Mouse (Mus musculus) MEL (cell line): ENCODE data around the gene Clpp. TPM values are rescaled to one million over a fixed set of nuclear protein-coding genes. Genes with fewer than 3 reads are reported as not detected.

ENCODE experiments used
- DNase-seq: peaks from one replicate; pipeline ENCODE4 v3.0.0; 2011; ENCODE audit warnings: low read depth, low spot score
- H3K27ac ChIP-seq: 2 replicates; pipeline ENCODE4 v1.5.1; 2012; ENCODE audit warnings: low read depth, mild to moderate bottlenecking, control low read depth, low read length, moderate library complexity; ENCODE audit not compliant: control insufficient read depth
- H3K27me3 ChIP-seq, 2 experiments: fragments of 150-350 bp in 1 of 2; sonication (generic) in 1 of 2; 2 replicates each; pipeline ENCODE4 v1.6.1; 2012; ENCODE audit warnings: low read length in 2 of 2, mild to moderate bottlenecking in 2 of 2, improper control_type of control experiment in 1 of 2, moderate library complexity in 1 of 2; ENCODE audit not compliant: insufficient read depth in 2 of 2, control insufficient read depth in 1 of 2
- H3K36me3 ChIP-seq, 2 experiments: 2 replicates each; pipeline ENCODE4 v1.6.1; 2012 to 2014; ENCODE audit warnings: low read length in 2 of 2, improper control_type of control experiment in 1 of 2, inconsistent platforms in 1 of 2, mild to moderate bottlenecking in 1 of 2; ENCODE audit not compliant: insufficient read depth in 2 of 2, control insufficient read depth in 1 of 2
- H3K4me1 ChIP-seq, 2 experiments: fragments of 150-350 bp in 1 of 2; sonication (generic) in 1 of 2; 2 replicates each; pipeline ENCODE4 v1.6.1; 2012; ENCODE audit warnings: low read length in 2 of 2, improper control_type of control experiment in 1 of 2, mild to moderate bottlenecking in 1 of 2; ENCODE audit not compliant: insufficient read depth in 2 of 2, control insufficient read depth in 1 of 2
- H3K4me3 ChIP-seq, 2 experiments: fragments of 150-350 bp in 1 of 2; sonication (generic) in 1 of 2; 2 replicates each; pipeline ENCODE4 v1.5.1; 2012; ENCODE audit warnings: low read depth in 2 of 2, low read length in 2 of 2, mild to moderate bottlenecking in 2 of 2, moderate library complexity in 2 of 2, control low read depth in 1 of 2, improper control_type of control experiment in 1 of 2; ENCODE audit not compliant: control insufficient read depth in 1 of 2, insufficient read depth in 1 of 2
- H3K79me2 ChIP-seq: 2 replicates; pipeline ENCODE4 v1.6.1; 2012; ENCODE audit warnings: mild to moderate bottlenecking, low read length, moderate library complexity; ENCODE audit not compliant: control insufficient read depth, poor library complexity, insufficient read depth
- H3K9ac ChIP-seq: 2 replicates; pipeline ENCODE4 v1.6.1; 2012; ENCODE audit warnings: low read depth, mild to moderate bottlenecking, control low read depth, low read length, moderate library complexity; ENCODE audit not compliant: control insufficient read depth, poor library complexity, severe bottlenecking
- H3K9me3 ChIP-seq: fragments of 150-350 bp; sonication (generic); replicated peaks from 2 replicates; pipeline ENCODE4 v1.6.1; 2012; ENCODE audit warnings: mild to moderate bottlenecking, low read length, improper control_type of control experiment, moderate library complexity; ENCODE audit not compliant: insufficient read depth
- ELF1 ChIP-seq: IDR thresholded peaks from 2 replicates; pipeline ENCODE4 v1.6.1; 2014; ENCODE audit warnings: low read depth, mild to moderate bottlenecking, inconsistent platforms, low read length, improper control_type of control experiment, moderate library complexity
- ETS1 ChIP-seq: IDR thresholded peaks from 2 replicates; pipeline ENCODE4 v1.6.1; 2012; ENCODE audit warnings: low read depth, mild to moderate bottlenecking, inconsistent platforms, low read length, improper control_type of control experiment, moderate library complexity
- HCFC1 ChIP-seq: IDR thresholded peaks from 2 replicates; pipeline ENCODE4 v1.6.1; 2012; ENCODE audit warnings: low read depth, mild to moderate bottlenecking, inconsistent platforms, low read length, improper control_type of control experiment, moderate library complexity
- MAFK ChIP-seq: IDR thresholded peaks from 2 replicates; pipeline ENCODE4 v1.6.1; 2011; ENCODE audit warnings: low read depth, mild to moderate bottlenecking, low read length, improper control_type of control experiment, borderline replicate concordance
- MAX ChIP-seq: IDR thresholded peaks from 2 replicates; pipeline ENCODE4 v1.6.1; 2011; ENCODE audit warnings: low read length, improper control_type of control experiment
- MAZ ChIP-seq: IDR thresholded peaks from 2 replicates; pipeline ENCODE4 v1.6.1; 2012; ENCODE audit warnings: low read depth, mild to moderate bottlenecking, inconsistent platforms, low read length, improper control_type of control experiment
- MXI1 ChIP-seq: IDR thresholded peaks from 2 replicates; pipeline ENCODE4 v1.6.1; 2011; ENCODE audit warnings: mild to moderate bottlenecking, low read depth, low read length, improper control_type of control experiment
- MYC ChIP-seq: IDR thresholded peaks from 2 replicates; pipeline ENCODE4 v1.6.1; 2011; ENCODE audit warnings: low read depth, mild to moderate bottlenecking, low read length, improper control_type of control experiment, moderate library complexity
- NELFE ChIP-seq: IDR thresholded peaks from 2 replicates; pipeline ENCODE4 v1.6.1; 2011; ENCODE audit warnings: low read depth, low read length, improper control_type of control experiment
- POLR2A ChIP-seq, 2 experiments: IDR thresholded peaks; 2 replicates each; pipeline ENCODE4 v1.6.1; 2011 to 2012; ENCODE audit warnings: low read length in 2 of 2, mild to moderate bottlenecking in 2 of 2, control low read depth in 1 of 2, improper control_type of control experiment in 1 of 2, low read depth in 1 of 2, moderate library complexity in 1 of 2; ENCODE audit not compliant: control insufficient read depth in 1 of 2, insufficient read depth in 1 of 2, poor library complexity in 1 of 2
- POLR2AphosphoS5 ChIP-seq: IDR thresholded peaks from 2 replicates; pipeline ENCODE4 v1.6.1; 2012; ENCODE audit warnings: low read depth, borderline replicate concordance, mild to moderate bottlenecking, inconsistent platforms, low read length, moderate library complexity, mixed read lengths
- SIN3A ChIP-seq: IDR thresholded peaks from 2 replicates; pipeline ENCODE4 v1.6.1; 2012; ENCODE audit warnings: low read length, improper control_type of control experiment, inconsistent platforms
- SMC3 ChIP-seq: IDR thresholded peaks from 2 replicates; pipeline ENCODE4 v1.6.1; 2011; ENCODE audit warnings: low read depth, low read length, improper control_type of control experiment
- TCF12 ChIP-seq: IDR thresholded peaks from 2 replicates; pipeline ENCODE4 v1.6.1; 2014; ENCODE audit warnings: low read depth, mild to moderate bottlenecking, inconsistent platforms, low read length, improper control_type of control experiment, moderate library complexity
- UBTF ChIP-seq: IDR thresholded peaks from 2 replicates; pipeline ENCODE4 v1.6.1; 2012; ENCODE audit warnings: low read depth, mild to moderate bottlenecking, inconsistent platforms, low read length, improper control_type of control experiment, moderate library complexity, borderline replicate concordance; ENCODE audit not compliant: insufficient read depth
- USF2 ChIP-seq, 2 experiments: IDR thresholded peaks; 2 replicates each; pipeline ENCODE4 v1.6.1; 2011 to 2012; ENCODE audit warnings: improper control_type of control experiment in 2 of 2, low read length in 2 of 2, borderline replicate concordance in 1 of 2, inconsistent platforms in 1 of 2, low read depth in 1 of 2, mild to moderate bottlenecking in 1 of 2; ENCODE audit not compliant: insufficient read depth in 1 of 2
- ZNF384 ChIP-seq: IDR thresholded peaks from 2 replicates; pipeline ENCODE4 v1.6.1; 2012; ENCODE audit warnings: low read depth, mild to moderate bottlenecking, inconsistent platforms, low read length, improper control_type of control experiment
- polyA plus RNA-seq, 2 experiments: library from polyadenylated mRNA; stranded (reverse) in 1 of 2; unstranded in 1 of 2; fragments of >175 nt in 1 of 2; fragments of >200 nt in 1 of 2; gene quantifications; 2 replicates each; pipeline versions ENCODE4 v1.2.1 to v1.2.4; 2012; ENCODE audit warnings: low replicate concordance in 2 of 2, low read depth in 1 of 2; ENCODE audit not compliant: insufficient read length in 2 of 2, insufficient read depth in 1 of 2, missing spikeins in 1 of 2
- total RNA-seq: library from RNA; depleted of rRNA; stranded (reverse); fragments of 300-350 nt; gene quantifications from 2 replicates; pipeline ENCODE4 v1.2.3, GENCODE M21; 2012

Clpp gene
- total and polyA plus RNA-seq, 3 experiments: 177 to 178 TPM; not detected in 1

DNA sequence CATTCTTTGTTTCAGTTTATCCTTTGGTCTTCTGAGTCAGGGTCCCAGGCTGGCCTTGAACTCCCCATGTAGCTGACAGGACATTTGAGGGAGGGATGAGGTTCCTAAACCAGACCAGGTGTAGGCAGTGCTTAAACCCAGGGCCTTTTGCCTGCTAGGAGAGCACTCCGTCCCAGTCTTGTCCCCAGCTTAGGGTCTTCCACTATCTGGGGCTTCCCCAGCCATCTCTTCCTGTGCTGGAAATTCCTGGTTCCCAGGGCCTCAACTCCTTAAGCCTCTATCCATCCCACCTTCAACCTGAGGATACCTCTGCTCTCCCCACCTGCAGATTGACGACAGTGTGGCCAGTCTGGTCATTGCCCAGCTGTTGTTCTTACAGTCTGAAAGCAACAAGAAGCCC is 861 bp downstream of the Clpp start:
- peaks cover 0 to 11% of the 10 kb centered on the region in 2 experiments; a peak in 2 of 4 replicates for H3K4me1 ChIP-seq
- H3K27ac ChIP-seq: no peak overlapping the region
- peak overlapping the region; percentile 83 for H3K9ac ChIP-seq
- peak overlapping the region; percentile 72 to 86 for H3K4me3 ChIP-seq
- no peak for TF ChIP-seq MYC
- TF ChIP-seq MAZ: no peak
- H3K79me2 ChIP-seq: peaks cover 17% of the 10 kb centered on the region
- no peaks in the 10 kb centered on the region for H3K27me3 ChIP-seq
- peaks cover 2 to 8% of the 10 kb centered on the region in 2 experiments for H3K36me3 ChIP-seq
- DNase-seq: no peak
- H3K9me3 ChIP-seq: no peaks in the 10 kb centered on the region

GRCm38 (mm10) chr17:56995046-56995445 is 4.9 kb downstream of the Clpp start:
- H3K27ac ChIP-seq: no peak overlapping the region
- H3K4me3 ChIP-seq: no peak overlapping the region
- H3K4me1 ChIP-seq: peaks cover 0 to 19% of the 10 kb centered on the region in 2 experiments; a peak in 2 of 4 replicates
- H3K9me3 ChIP-seq: no peaks in the 10 kb centered on the region
- DNase-seq: no peak
- H3K9ac ChIP-seq: no peak overlapping the region
- no peak for TF ChIP-seq MAFK
- TF ChIP-seq ELF1: no peak
- TF ChIP-seq ZNF384: 0 out of 2 replicates have a peak, but pooled peaks have one; percentile 7
- TF ChIP-seq, all 39 proteins: peak for 1
- no peaks in the 10 kb centered on the region for H3K27me3 ChIP-seq
- peaks cover 2 to 8% of the 10 kb centered on the region in 2 experiments for H3K36me3 ChIP-seq
- peaks cover 17% of the 10 kb centered on the region for H3K79me2 ChIP-seq

DNA sequence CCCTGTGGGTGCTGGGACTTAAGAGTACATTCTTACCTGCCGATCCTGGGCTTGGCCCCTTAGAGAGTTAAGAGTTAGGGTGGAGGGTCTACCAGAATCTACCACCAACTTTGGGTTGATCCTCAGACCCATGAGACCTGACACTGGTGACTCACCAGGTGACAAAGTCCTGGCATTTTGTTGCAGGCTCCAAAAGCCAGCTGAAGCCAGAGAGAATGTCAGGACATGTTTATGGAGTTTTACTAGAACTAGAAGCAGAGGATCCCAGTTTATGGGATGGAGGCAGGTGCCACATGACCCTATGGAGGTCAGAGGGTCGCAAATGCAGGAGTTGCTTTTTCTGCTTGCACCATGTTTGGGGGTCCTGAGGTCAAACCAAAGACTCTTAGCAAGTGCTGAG is 6.4 kb downstream of the Clpp start:
- no peak for TF ChIP-seq SMC3
- H3K36me3 ChIP-seq: peaks cover 2 to 3% of the 10 kb centered on the region in 2 experiments; a peak in 3 of 4 replicates
- peaks cover 5% of the 10 kb centered on the region for H3K79me2 ChIP-seq
- peaks cover 0 to 11% of the 10 kb centered on the region in 2 experiments; a peak in 2 of 4 replicates for H3K4me1 ChIP-seq
- no peaks in the 10 kb centered on the region for H3K27me3 ChIP-seq
- no peaks in the 10 kb centered on the region for H3K9me3 ChIP-seq
- DNase-seq: no peak
- peak overlapping the region; percentile 2; the same call in 1 of the 2 replicates for H3K27ac ChIP-seq
- peak overlapping the region; percentile 30 for H3K9ac ChIP-seq
- H3K4me3 ChIP-seq: no peak overlapping the region

DNA sequence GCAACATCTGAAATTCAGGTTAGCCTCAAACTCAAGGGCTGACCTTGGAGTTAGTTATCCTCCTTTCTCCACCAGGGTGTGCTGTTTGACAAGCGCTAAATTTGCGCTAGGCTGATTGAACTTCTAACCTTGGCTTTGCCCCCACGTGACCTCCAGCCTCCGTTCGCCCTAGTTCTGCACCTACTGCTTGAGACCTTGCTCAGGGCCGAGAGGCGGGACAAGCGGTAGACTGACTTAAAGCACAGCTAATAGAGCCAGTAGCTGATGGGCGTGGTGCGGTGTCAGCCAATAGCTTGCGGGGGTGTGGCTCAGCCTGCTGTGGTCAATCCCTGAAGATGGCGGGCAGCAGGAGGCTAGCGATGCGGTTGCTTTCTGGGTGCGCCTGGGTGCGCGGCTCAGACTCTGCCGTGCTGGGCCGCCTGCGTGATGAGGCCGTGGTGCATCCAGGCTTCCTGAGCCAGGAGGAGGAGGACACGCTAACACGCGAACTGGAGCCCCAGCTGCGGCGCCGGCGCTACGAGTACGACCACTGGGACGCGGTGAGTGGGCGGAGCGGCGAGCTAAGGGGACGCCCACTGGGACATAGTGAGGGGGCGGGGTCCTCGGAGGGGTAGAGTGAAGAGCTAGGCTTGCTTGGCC is 7.0 kb downstream of the Clpp start, which contains the start of gene Alkbh7:
Alkbh7 (plus strand) TSS at position 311 of the 639 bp plus-strand sequence.
- Histone ChIP-seq H3K9me3 (no peaks in the 10 kb centered on the region), H3K4me1 (peaks cover 0 to 8% of the 10 kb centered on the region in 2 experiments; a peak in 2 of 4 replicates), H3K27ac (peak within 1 kb of the TSS; percentile 57), H3K36me3 (peaks cover 0 to 2% of the 10 kb centered on the region in 2 experiments; a peak in 2 of 4 replicates), H3K4me3 (peak within 1 kb of the TSS; percentile 80 to 92), H3K9ac (peak within 1 kb of the TSS; percentile 81), H3K27me3 (no peaks in the 10 kb centered on the region), H3K79me2 (0 out of 2 replicates have a peak, but pooled peaks cover 1% of the 10 kb centered on the region)
- DNase-seq: peak; percentile 99
- TF ChIP-seq ETS1: 0 out of 2 replicates have a peak, but pooled peaks have one; percentile 21
- TF ChIP-seq TCF12: no peak; the same call in 1 of the 2 replicates
- peak; percentile 72; the same call in 1 of the 2 replicates for TF ChIP-seq HCFC1
- TF ChIP-seq SMC3: peak; percentile 80
- TF ChIP-seq ELF1: no peak
- TF ChIP-seq MAX: peak; percentile 98
- peak; percentile 88 for TF ChIP-seq SIN3A
- TF ChIP-seq POLR2AphosphoS5: no peak
- peak; percentile 93 for TF ChIP-seq MXI1
- TF ChIP-seq UBTF: no peak
- TF ChIP-seq POLR2A (IDR thresholded peaks at IDR 0.05; ENCODE audit: control insufficient read depth in 1 of 2, insufficient read depth in 1 of 2, low read depth in 1 of 2, low read length in 2 of 2, poor library complexity in 1 of 2): peak; percentile 53 to 66; a peak in 3 of 4 replicates
- TF ChIP-seq MAZ: peak; percentile 51; the same call in 1 of the 2 replicates
- TF ChIP-seq NELFE: peak; percentile 51; the same call in 1 of the 2 replicates
- TF ChIP-seq USF2 (IDR thresholded peaks at IDR 0.05; ENCODE audit: borderline replicate concordance in 1 of 2, insufficient read depth in 1 of 2, low read depth in 1 of 2, low read length in 2 of 2): peak; percentile 81 to 95
- 0 out of 2 replicates have a peak, but pooled peaks have one; percentile 61 for TF ChIP-seq MYC
